Mouse (Mus musculus) liver, embryonic 15.5 days (tissue): Measurements from ENCODE around the gene Syt2. TPM values are rescaled to one million over a fixed set of nuclear protein-coding genes. Genes with fewer than 3 reads are reported as not detected.

Experiments
- ATAC-seq: fragments of 200-750 bp; cut with Nextera tagmentation; 2 replicates; pipeline ENCODE4 v1.8.0; 2017; ENCODE audit warnings: moderate number of reproducible peaks, mild to moderate bottlenecking, moderate library complexity; ENCODE audit not compliant: insufficient read depth
- H3K27ac ChIP-seq: fragments of 300-500 bp; sonication (generic); replicated peaks from 2 replicates; pipeline ENCODE4 v1.5.1; 2015; ENCODE audit warnings: mild to moderate bottlenecking, inconsistent platforms
- H3K27me3 ChIP-seq: fragments of 300-500 bp; sonication (generic); 2 replicates; pipeline ENCODE4 v1.6.1; 2015; ENCODE audit warnings: mild to moderate bottlenecking, inconsistent platforms
- H3K36me3 ChIP-seq: fragments of 300-500 bp; sonication (generic); replicated peaks from 2 replicates; pipeline ENCODE4 v1.6.1; 2015; ENCODE audit warnings: moderate library complexity, mild to moderate bottlenecking, inconsistent platforms
- H3K4me1 ChIP-seq: fragments of 300-500 bp; sonication (generic); replicated peaks from 2 replicates; pipeline ENCODE4 v1.6.1; 2015; ENCODE audit warnings: inconsistent platforms
- H3K4me2 ChIP-seq: fragments of 300-500 bp; sonication (generic); 2 replicates; pipeline ENCODE4 v1.6.1; 2015; ENCODE audit warnings: moderate library complexity, mild to moderate bottlenecking, inconsistent platforms
- H3K4me3 ChIP-seq: fragments of 300-500 bp; sonication (generic); replicated peaks from 2 replicates; pipeline ENCODE4 v1.5.1; 2015; ENCODE audit warnings: mild to moderate bottlenecking, inconsistent platforms
- H3K9ac ChIP-seq: fragments of 300-500 bp; sonication (generic); 2 replicates; pipeline ENCODE4 v1.6.1; 2015; ENCODE audit warnings: moderate library complexity, mild to moderate bottlenecking, inconsistent platforms
- H3K9me3 ChIP-seq: fragments of 300-500 bp; sonication (generic); replicated peaks from 2 replicates; pipeline ENCODE4 v1.6.1; 2016; ENCODE audit warnings: inconsistent platforms
- WGBS: fragments of 180-500 bp; shearing (Covaris S2); methylation state at CpG from one replicate; pipeline ENCODE4 v1.1.7; 2015; ENCODE audit warnings: mixed read lengths; ENCODE audit not compliant: insufficient replicate concordance; 5-methylcytosine and 5-hydroxymethylcytosine counted together
- polyA plus RNA-seq: library from polyadenylated mRNA; unstranded; fragments of >200 nt; fragmentation: Nextera tagmentation; extraction: Ambion mirVana; gene quantifications from 2 replicates; pipeline ENCODE4 v1.2.1, GENCODE M21; 2015

Syt2 gene
- polyA plus RNA-seq, 1 experiment from 2014 or later = 0.06 TPM

- H3K9me3 ChIP-seq = no peaks in the 10 kb centered on the region
- H3K9ac ChIP-seq = no peak overlapping the region
- peaks cover 10% of the 10 kb centered on the region for H3K4me1 ChIP-seq
- peaks cover 69% of the 10 kb centered on the region for H3K27me3 ChIP-seq
- H3K27ac ChIP-seq = no peak overlapping the region
- H3K4me3 ChIP-seq = no peak overlapping the region
- WGBS = 42% methylated on average over 2 of the region's 2 CpGs
- no peak for ATAC-seq
- H3K36me3 ChIP-seq = no peaks in the 10 kb centered on the region
- H3K4me2 ChIP-seq = no peak overlapping the region
Observed at GRCm38 (mm10) chr1:134706549-134706948, 60.1 kb downstream of the Syt2 start.

GRCm38 (mm10) chr1:134707516-134707915 lies 61.0 kb downstream of the Syt2 start:
- no peak overlapping the region for H3K4me2 ChIP-seq
- 63% methylated on average over 3 of the region's 3 CpGs for WGBS
- no peaks in the 10 kb centered on the region for H3K36me3 ChIP-seq
- no peak for ATAC-seq
- H3K9ac ChIP-seq = no peak overlapping the region
- H3K9me3 ChIP-seq = no peaks in the 10 kb centered on the region
- H3K4me1 ChIP-seq = peaks cover 10% of the 10 kb centered on the region
- no peak overlapping the region for H3K4me3 ChIP-seq
- H3K27ac ChIP-seq = no peak overlapping the region
- H3K27me3 ChIP-seq = peaks cover 76% of the 10 kb centered on the region

GRCm38 (mm10) chr1:134708274-134708673 lies 61.8 kb downstream of the Syt2 start:
- no peak for ATAC-seq
- Histone ChIP-seq H3K27ac (no peak overlapping the region), H3K4me2 (peak overlapping the region; percentile 57; the same call in 1 of the 2 replicates), H3K9me3 (no peaks in the 10 kb centered on the region), H3K36me3 (no peaks in the 10 kb centered on the region), H3K27me3 (peaks cover 84% of the 10 kb centered on the region), H3K4me1 (peaks cover 10% of the 10 kb centered on the region), H3K9ac (no peak overlapping the region), H3K4me3 (no peak overlapping the region)
- WGBS = 6% methylated on average over 8 of the region's 8 CpGs

GRCm38 (mm10) chr1:134708801-134709385 lies 62.4 kb downstream of the Syt2 start:
- H3K9ac ChIP-seq = no peak overlapping the region
- peak overlapping the region; percentile 57 for H3K4me2 ChIP-seq
- H3K4me1 ChIP-seq = peaks cover 11% of the 10 kb centered on the region
- no peaks in the 10 kb centered on the region for H3K9me3 ChIP-seq
- H3K4me3 ChIP-seq = peak overlapping the region; percentile 17
- H3K36me3 ChIP-seq = no peaks in the 10 kb centered on the region
- H3K27ac ChIP-seq = no peak overlapping the region
- H3K27me3 ChIP-seq = peaks cover 90% of the 10 kb centered on the region
- ATAC-seq = no peak
- WGBS = under 1% methylated on average over 46 of the region's 46 CpGs

GRCm38 (mm10) chr1:134709411-134710306 lies 63.2 kb downstream of the Syt2 start:
- WGBS = 25% methylated on average over 26 of the region's 26 CpGs
- H3K4me3 ChIP-seq = peak overlapping the region; percentile 17
- no peaks in the 10 kb centered on the region for H3K36me3 ChIP-seq
- no peak overlapping the region for H3K27ac ChIP-seq
- H3K4me1 ChIP-seq = peaks cover 14% of the 10 kb centered on the region
- peaks cover 97% of the 10 kb centered on the region for H3K27me3 ChIP-seq
- ATAC-seq = no peak
- peak overlapping the region; percentile 57 for H3K4me2 ChIP-seq
- no peaks in the 10 kb centered on the region for H3K9me3 ChIP-seq
- no peak overlapping the region for H3K9ac ChIP-seq

GRCm38 (mm10) chr1:134711061-134711460 lies 64.6 kb downstream of the Syt2 start:
- Histone ChIP-seq H3K4me3 (no peak overlapping the region), H3K9ac (no peak overlapping the region), H3K27ac (no peak overlapping the region), H3K36me3 (no peaks in the 10 kb centered on the region), H3K27me3 (peaks cover 83% of the 10 kb centered on the region), H3K9me3 (no peaks in the 10 kb centered on the region), H3K4me2 (no peak overlapping the region), H3K4me1 (peaks cover 14% of the 10 kb centered on the region)
- WGBS = 60% methylated on average over 7 of the region's 7 CpGs
- ATAC-seq = no peak

GRCm38 (mm10) chr1:134711653-134712052 lies 65.2 kb downstream of the Syt2 start:
- no peak overlapping the region for H3K27ac ChIP-seq
- WGBS = 43% methylated on average over 5 of the region's 5 CpGs
- H3K4me3 ChIP-seq = no peak overlapping the region
- H3K9ac ChIP-seq = no peak overlapping the region
- no peak for ATAC-seq
- peaks cover 14% of the 10 kb centered on the region for H3K4me1 ChIP-seq
- no peak overlapping the region for H3K4me2 ChIP-seq
- H3K27me3 ChIP-seq = peaks cover 77% of the 10 kb centered on the region
- no peaks in the 10 kb centered on the region for H3K36me3 ChIP-seq
- H3K9me3 ChIP-seq = no peaks in the 10 kb centered on the region

- no peak overlapping the region for H3K4me2 ChIP-seq
- H3K9me3 ChIP-seq = no peaks in the 10 kb centered on the region
- H3K36me3 ChIP-seq = no peaks in the 10 kb centered on the region
- no peak overlapping the region for H3K27ac ChIP-seq
- H3K9ac ChIP-seq = no peak overlapping the region
- no peak overlapping the region for H3K4me3 ChIP-seq
- peaks cover 14% of the 10 kb centered on the region for H3K4me1 ChIP-seq
- 62% methylated on average over 9 of the region's 9 CpGs for WGBS
- ATAC-seq = no peak
- H3K27me3 ChIP-seq = peaks cover 65% of the 10 kb centered on the region
Observed at GRCm38 (mm10) chr1:134712781-134713299, 66.4 kb downstream of the Syt2 start.

GRCm38 (mm10) chr1:134713421-134713969 lies 67.0 kb downstream of the Syt2 start:
- peaks cover 63% of the 10 kb centered on the region for H3K27me3 ChIP-seq
- 42% methylated on average over 11 of the region's 11 CpGs for WGBS
- ATAC-seq = peak; percentile 68

GRCm38 (mm10) chr1:134714166-134714565 lies 67.7 kb downstream of the Syt2 start:
- no peaks in the 10 kb centered on the region for H3K36me3 ChIP-seq
- H3K4me3 ChIP-seq = no peak overlapping the region
- H3K9ac ChIP-seq = no peak overlapping the region
- no peak for ATAC-seq
- peaks cover 61% of the 10 kb centered on the region for H3K27me3 ChIP-seq
- H3K9me3 ChIP-seq = no peaks in the 10 kb centered on the region
- no peak overlapping the region for H3K4me2 ChIP-seq
- 52% methylated on average over 8 of the region's 8 CpGs for WGBS
- H3K4me1 ChIP-seq = peaks cover 9% of the 10 kb centered on the region; the same call in 1 of the 2 replicates
- no peak overlapping the region for H3K27ac ChIP-seq

More at GRCm38 (mm10) chr1:134713421-134713969, 67.0 kb downstream of the Syt2 start:
- Histone ChIP-seq H3K27ac (no peak overlapping the region), H3K9ac (no peak overlapping the region), H3K4me1 (peaks cover 14% of the 10 kb centered on the region), H3K4me3 (no peak overlapping the region), H3K9me3 (no peaks in the 10 kb centered on the region), H3K4me2 (no peak overlapping the region), H3K36me3 (no peaks in the 10 kb centered on the region)

- Histone ChIP-seq H3K9ac (no peak overlapping the region), H3K4me1 (0 out of 2 replicates have a peak, but pooled peaks cover 13% of the 10 kb centered on the region), H3K27me3 (peaks cover 51% of the 10 kb centered on the region), H3K27ac (no peak overlapping the region), H3K4me3 (no peak overlapping the region), H3K9me3 (no peaks in the 10 kb centered on the region), H3K36me3 (no peaks in the 10 kb centered on the region), H3K4me2 (no peak overlapping the region)
- ATAC-seq = no peak
- WGBS = 47% methylated on average over 5 of the region's 5 CpGs
Observed at GRCm38 (mm10) chr1:134715092-134715491, 68.6 kb downstream of the Syt2 start.
